Mouse (Mus musculus): ENCODE data around the gene Abhd6. TPM values are rescaled to one million over a fixed set of nuclear protein-coding genes. Genes with fewer than 3 reads are reported as not detected.
"Not testable (repeated sequence)": the region's sequence is repeated elsewhere in the genome, so short reads cannot be mapped to it uniquely, and the experiment has no call there.

The Abhd6 gene
- total RNA-seq, 2 experiments from 2014 or later = 0.66 to 0.80 TPM

- ATAC-seq (ENCODE audit: poor library complexity, severe bottlenecking) = peak; percentile 92
Observed at GRCm38 (mm10) chr14:7997255-7997696, 5.4 kb upstream of the Abhd6 start.

DNA sequence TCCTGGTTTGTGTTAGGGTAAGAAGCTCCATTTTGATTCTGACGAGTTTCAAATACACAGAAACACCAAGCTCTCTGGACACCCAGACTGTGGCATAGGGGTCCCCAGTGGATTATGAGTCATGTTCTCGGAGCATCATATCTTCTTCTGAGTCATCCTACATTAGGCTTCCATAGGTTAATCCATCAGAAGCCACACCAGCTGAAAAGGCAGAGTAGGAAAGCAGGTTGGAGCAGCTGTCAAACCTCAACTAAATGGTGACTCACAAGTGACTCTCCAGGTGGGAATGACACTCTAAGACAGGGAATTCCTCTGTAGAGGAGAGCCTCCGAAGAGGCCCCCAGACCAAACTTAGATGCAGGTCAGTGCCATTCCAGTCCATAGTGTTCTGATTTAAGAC is 3.7 kb upstream of the Abhd6 start:
- no peak for ATAC-seq (ENCODE audit: poor library complexity, severe bottlenecking)

DNA sequence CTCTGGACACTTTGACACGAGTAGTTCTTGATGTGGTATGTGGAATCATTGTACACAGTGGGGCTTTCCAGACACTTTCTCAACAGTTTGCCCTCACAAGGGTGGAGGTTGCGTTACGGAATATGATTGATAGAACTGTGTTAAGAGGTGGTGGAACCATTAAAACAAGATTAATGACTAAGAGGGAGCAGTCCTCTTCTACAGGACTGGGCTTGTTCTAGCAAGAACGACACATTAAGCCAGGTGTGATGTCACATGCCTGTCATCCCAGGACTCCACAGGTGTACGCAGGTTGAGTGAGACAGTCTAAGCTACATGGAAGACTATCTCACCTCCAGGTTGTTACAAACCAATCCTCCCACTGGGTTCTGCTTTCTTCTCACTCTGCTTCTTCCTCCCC is 3.3 kb upstream of the Abhd6 start:
- ATAC-seq (ENCODE audit: poor library complexity, severe bottlenecking) = no peak

GRCm38 (mm10) chr14:8000247-8000646 is 2.5 kb upstream of the Abhd6 start:
- no peak for ATAC-seq (ENCODE audit: poor library complexity, severe bottlenecking)

GRCm38 (mm10) chr14:8000831-8001685 is 1.6 kb upstream of the Abhd6 start:
- ATAC-seq (ENCODE audit: poor library complexity, severe bottlenecking) = no peak

- ATAC-seq (ENCODE audit: poor library complexity, severe bottlenecking) = peak; percentile 42
Observed at GRCm38 (mm10) chr14:8003093-8003670, 480 bp downstream of the Abhd6 start.

GRCm38 (mm10) chr14:8003727-8004670 is 1.3 kb downstream of the Abhd6 start:
- no peak for ATAC-seq (ENCODE audit: poor library complexity, severe bottlenecking)

DNA sequence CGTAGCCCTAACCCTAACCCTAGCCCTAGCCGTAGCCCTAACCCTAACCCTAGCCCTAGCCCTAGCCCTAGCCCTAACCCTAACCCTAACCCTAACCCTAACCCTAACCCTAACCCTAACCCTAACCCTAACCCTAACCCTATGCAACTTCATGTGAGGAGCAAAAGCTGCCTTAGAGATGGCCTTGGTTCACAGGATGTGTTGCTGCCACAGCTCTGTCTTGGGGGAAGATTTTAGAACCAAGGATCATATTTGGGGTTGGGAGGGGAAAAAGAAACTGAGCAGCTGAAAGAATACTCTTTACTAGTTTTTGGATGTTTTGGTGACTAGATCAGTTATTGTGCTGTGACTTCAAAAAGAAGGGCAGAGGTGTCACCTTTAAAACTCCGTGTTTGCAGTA is 3.4 kb downstream of the Abhd6 start:
- ATAC-seq (ENCODE audit: poor library complexity, severe bottlenecking) = not testable (repeated sequence)

DNA sequence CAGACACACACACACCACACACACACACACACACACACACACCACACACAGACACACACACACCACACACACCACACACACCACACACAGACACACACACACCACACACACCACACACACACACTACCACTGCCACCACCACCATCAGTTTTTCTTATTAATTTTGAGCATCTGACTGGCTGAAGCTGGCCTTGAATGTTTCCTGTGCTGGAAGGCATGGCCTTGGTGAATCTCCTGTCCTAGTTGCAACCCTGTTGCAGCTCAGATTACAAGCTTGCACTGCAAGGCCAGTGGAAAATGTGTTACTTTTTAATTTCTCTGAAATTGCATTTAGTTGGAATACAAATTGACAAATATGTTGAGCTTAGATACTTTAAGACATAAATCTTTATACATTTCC is 4.4 kb downstream of the Abhd6 start:
- no peak for ATAC-seq (ENCODE audit: poor library complexity, severe bottlenecking)

DNA sequence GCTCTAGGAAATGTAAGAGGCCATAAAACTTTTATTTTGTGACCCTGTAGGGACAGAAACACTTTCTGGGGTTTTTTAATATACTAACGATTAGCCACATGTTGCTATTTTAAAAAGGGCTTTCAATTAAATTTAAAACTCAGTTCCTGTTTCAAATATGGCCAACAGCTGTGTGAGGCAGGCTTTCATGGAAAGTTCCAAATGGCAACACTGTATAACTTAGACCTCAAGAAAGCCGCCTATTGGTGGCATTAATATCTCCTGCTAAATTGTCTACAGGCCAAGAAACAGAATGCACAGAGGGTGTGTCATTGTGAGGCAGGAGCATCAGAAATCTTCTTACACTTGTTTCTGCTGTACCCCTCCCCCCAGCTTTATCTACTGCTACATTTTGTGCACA is 4.8 kb downstream of the Abhd6 start:
- ATAC-seq (ENCODE audit: poor library complexity, severe bottlenecking) = no peak

DNA sequence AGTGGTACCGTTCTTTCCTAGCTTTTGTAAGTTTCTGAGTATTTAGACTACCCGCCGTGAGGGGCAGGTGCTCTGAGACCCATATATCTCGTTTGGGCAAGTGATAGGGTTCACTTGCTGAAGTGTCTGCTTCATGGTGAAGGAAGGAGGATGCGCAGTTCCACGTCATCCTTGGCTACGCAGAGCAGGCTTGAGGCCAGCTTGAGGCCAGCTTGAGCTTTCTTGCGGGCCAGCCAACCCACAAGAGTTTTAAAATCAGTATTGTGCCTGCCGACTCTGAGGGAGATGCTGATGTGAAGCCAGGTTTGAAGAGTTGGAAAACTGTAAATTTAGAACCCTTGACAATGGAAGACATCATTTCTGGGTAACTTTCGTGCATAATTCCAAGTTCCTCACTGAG is 5.2 kb downstream of the Abhd6 start:
- no peak for ATAC-seq (ENCODE audit: poor library complexity, severe bottlenecking)

- no peak for ATAC-seq (ENCODE audit: poor library complexity, severe bottlenecking)
Observed at GRCm38 (mm10) chr14:8011297-8011696, 8.6 kb downstream of the Abhd6 start.

GRCm38 (mm10) chr14:8011938-8012337 is 9.2 kb downstream of the Abhd6 start:
- no peak for ATAC-seq (ENCODE audit: poor library complexity, severe bottlenecking)

- no peak for ATAC-seq (ENCODE audit: poor library complexity, severe bottlenecking)
Observed at GRCm38 (mm10) chr14:8015756-8016155, 13.1 kb downstream of the Abhd6 start.

- no peak for ATAC-seq (ENCODE audit: poor library complexity, severe bottlenecking)
Observed at GRCm38 (mm10) chr14:8016276-8016675, 13.6 kb downstream of the Abhd6 start.

DNA sequence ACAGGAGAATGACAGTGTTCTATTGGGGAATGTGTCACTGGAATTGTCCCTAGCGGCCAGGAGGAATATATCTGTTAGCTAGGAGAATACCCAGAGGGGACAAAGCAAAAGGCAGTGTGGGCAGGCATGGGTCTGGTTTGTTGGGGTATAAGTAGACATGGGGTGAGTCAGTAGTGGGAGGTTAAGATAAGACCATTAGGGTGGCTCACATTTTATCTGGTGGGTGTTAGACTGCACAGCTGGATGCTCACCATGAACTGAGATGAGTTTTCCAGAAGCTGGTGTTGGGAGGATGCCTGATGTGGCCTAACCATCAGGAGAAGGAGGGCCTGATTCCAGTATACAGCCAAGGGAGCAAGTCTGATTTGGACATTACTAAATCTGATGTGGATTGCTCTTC is 14.2 kb downstream of the Abhd6 start:
- ATAC-seq (ENCODE audit: poor library complexity, severe bottlenecking) = no peak

DNA sequence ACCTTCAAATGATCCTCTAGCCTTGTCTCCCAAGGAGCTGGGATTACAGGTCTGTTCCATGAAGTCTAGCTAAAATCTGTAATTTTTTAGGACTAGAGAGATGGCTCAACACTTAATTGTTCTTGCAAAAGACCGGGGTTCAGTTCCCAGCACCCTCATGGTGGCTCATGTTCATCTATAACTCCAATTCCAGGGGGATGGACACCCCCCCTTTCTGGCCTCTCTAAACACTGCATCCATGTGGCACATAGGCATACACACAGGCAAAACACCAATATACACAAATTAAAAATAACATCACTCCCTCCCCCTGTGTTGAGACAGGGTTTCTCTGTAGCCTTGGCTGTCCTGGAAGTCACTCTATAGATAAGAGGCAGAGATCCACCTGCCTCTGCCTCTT is 17.3 kb downstream of the Abhd6 start:
- ATAC-seq (ENCODE audit: poor library complexity, severe bottlenecking) = no peak

DNA sequence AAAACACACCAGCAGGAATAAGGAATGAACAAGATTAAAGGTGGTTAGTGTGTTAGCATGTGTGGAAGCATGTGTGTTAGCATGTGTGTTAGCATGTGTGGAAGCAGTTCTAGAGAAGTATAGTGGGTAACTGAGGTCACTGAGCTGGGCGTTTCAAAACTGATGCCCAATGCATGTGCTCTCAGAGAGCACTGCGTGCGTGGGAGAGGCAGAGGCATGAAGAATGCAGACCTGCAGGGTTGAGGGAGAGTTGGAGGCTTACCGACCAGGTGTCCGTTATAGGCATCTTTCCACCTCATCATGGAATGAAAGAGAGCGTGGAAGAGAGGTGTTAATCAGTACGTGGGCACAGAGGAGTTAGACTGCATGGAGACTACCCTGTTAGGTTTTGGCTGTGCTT is 17.8 kb downstream of the Abhd6 start:
- no peak for ATAC-seq (ENCODE audit: poor library complexity, severe bottlenecking)

DNA sequence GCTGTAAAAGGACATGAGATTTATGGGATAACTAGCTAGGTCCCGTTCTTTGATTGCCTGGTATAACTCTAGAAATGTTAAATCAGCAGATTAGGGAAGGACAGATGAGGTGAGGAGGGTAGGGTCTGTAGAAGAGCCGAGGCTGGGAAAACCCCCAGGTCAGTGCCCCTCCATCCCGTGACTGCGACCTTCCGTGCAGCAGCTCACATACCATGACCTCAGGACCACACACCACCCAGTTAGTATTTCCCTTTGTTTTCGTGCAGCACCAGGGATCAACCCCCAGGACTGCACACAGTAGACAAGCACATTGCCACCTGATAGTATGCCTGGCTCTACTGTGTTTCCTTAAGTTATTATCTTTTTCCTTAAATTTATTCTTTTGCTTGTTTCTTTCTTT is 21.8 kb downstream of the Abhd6 start:
- ATAC-seq (ENCODE audit: poor library complexity, severe bottlenecking) = no peak

DNA sequence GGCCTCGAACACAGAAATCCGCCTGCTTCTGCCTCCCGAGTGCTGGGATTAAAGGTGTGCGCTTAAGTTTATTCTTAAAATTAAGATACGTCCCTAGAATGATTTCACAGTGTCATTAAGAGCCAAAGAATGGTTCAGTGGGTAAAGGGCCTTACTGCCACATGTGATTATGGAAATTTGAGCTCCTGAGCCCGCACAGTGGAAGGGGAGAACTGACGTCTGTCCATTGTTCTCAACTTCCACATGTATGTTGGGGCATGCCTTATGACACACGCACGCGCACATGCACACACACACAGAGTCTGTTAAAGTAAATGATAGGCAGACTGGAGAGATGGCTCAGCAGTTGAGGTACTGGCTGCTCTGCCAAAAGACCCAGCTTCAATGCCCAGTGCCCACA is 22.2 kb downstream of the Abhd6 start:
- no peak for ATAC-seq (ENCODE audit: poor library complexity, severe bottlenecking)

- no peak for ATAC-seq (ENCODE audit: poor library complexity, severe bottlenecking)
Observed at GRCm38 (mm10) chr14:8026769-8027531, 24.2 kb downstream of the Abhd6 start.
